Mouse (Mus musculus) neural tube, embryonic 13.5 days (tissue): ENCODE data around the gene Sh3glb1. TPM values are rescaled to one million over a fixed set of nuclear protein-coding genes. Genes with fewer than 3 reads are reported as not detected.

Source experiments
- ATAC-seq: fragments of 200-750 bp; cut with Nextera tagmentation; 2 replicates; pipeline ENCODE4 v1.8.0; 2017; ENCODE audit warnings: low read depth, mild to moderate bottlenecking, moderate TSS enrichment, moderate library complexity
- H3K27ac ChIP-seq: fragments of 300-500 bp; sonication (generic); replicated peaks from 2 replicates; pipeline ENCODE4 v1.5.1; 2015; ENCODE audit warnings: moderate library complexity, mild to moderate bottlenecking, inconsistent platforms
- H3K27me3 ChIP-seq: fragments of 300-500 bp; sonication (generic); 2 replicates; pipeline ENCODE4 v1.6.1; 2015; ENCODE audit warnings: mild to moderate bottlenecking, inconsistent platforms
- H3K36me3 ChIP-seq: fragments of 300-500 bp; sonication (generic); 2 replicates; pipeline ENCODE4 v1.6.1; 2015; ENCODE audit warnings: mild to moderate bottlenecking, inconsistent platforms
- H3K4me1 ChIP-seq: fragments of 300-500 bp; sonication (generic); replicated peaks from 2 replicates; pipeline ENCODE4 v1.6.1; 2015; ENCODE audit warnings: inconsistent platforms
- H3K4me2 ChIP-seq: fragments of 300-500 bp; sonication (generic); 2 replicates; pipeline ENCODE4 v1.6.1; 2015; ENCODE audit warnings: inconsistent platforms, mild to moderate bottlenecking, moderate library complexity
- H3K4me3 ChIP-seq: fragments of 300-500 bp; sonication (generic); 2 replicates; pipeline ENCODE4 v1.5.1; 2015; ENCODE audit warnings: mild to moderate bottlenecking, inconsistent platforms
- H3K9ac ChIP-seq: fragments of 300-500 bp; sonication (generic); 2 replicates; pipeline ENCODE4 v1.6.1; 2015; ENCODE audit warnings: moderate library complexity, mild to moderate bottlenecking, inconsistent platforms
- H3K9me3 ChIP-seq: fragments of 300-500 bp; sonication (generic); 2 replicates; pipeline ENCODE4 v1.6.1; 2016; ENCODE audit warnings: inconsistent platforms
- WGBS: fragments of 180-500 bp; shearing (Covaris S2); methylation state at CpG from one replicate; pipeline ENCODE4 v1.1.7; 2015; 5-methylcytosine and 5-hydroxymethylcytosine counted together
- polyA plus RNA-seq: library from polyadenylated mRNA; unstranded; fragments of >200 nt; fragmentation: Nextera tagmentation; extraction: Ambion mirVana; gene quantifications from 2 replicates; pipeline ENCODE4 v1.2.1, GENCODE M21; 2015

The Sh3glb1 gene
- polyA plus RNA-seq, 1 experiment from 2014 or later = 119 TPM

DNA sequence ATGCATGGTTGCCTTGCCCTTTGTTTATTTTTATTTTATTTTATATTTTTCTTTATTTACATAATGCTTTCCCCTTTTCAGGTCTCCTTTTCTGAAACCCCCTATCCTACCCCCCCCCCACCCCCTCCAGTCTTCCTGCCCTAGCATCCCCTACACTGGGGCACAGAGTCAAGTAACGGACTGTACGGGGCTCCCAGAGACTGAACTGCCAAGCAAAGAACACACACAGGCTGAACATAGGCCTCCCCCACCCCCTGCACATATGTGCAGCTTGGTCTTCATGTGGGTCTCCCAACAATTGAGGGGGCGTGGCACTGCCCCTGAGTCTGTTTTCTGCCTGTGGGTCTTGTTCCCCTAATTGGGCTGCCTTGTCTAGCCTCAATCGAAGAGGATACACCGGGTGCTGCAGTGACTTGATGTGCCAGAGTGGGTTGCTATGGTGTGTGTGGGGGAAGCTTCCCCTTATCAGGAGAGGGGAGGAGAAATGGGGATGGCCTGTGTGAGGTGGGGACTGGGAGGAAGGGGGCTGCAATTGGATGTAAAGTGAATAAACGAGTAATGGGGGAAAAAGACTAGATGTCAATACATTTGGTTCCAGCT lies 8.4 kb downstream of the Sh3glb1 start:
- Histone ChIP-seq H3K4me1 (peaks cover 19% of the 10 kb centered on the region), H3K27ac (no peak overlapping the region), H3K4me3 (no peak overlapping the region), H3K4me2 (no peak overlapping the region), H3K27me3 (no peaks in the 10 kb centered on the region), H3K36me3 (peaks cover 40% of the 10 kb centered on the region), H3K9ac (no peak overlapping the region), H3K9me3 (no peaks in the 10 kb centered on the region)
- ATAC-seq = no peak
- 78% methylated on average over 6 of the region's 6 CpGs for WGBS

- H3K36me3 ChIP-seq = peaks cover 49% of the 10 kb centered on the region
These were observed 11.5 kb downstream of the Sh3glb1 start for GRCm38 (mm10) chr3:144708612-144709011.

DNA sequence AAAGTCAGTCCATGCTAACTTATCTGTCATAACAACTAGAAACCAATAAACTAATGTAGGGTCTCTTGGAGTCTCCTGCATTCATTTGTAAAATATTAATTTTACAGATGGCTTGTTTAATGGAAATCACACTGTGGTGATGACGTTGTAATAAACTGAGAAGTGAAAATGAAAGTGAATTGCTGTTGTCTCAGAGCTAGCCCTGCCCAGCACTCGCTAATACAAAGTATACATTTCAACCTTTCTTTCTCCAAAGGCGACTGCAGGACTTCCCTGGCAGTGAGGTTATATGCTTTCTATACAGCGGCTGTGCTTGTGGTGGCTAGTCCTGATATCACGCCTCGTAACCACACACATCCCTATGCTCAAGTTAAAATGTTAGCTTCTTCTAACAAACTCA lies 16.2 kb downstream of the Sh3glb1 start:
- H3K4me1 ChIP-seq = no peaks in the 10 kb centered on the region
- H3K27me3 ChIP-seq = no peaks in the 10 kb centered on the region
- no peak overlapping the region for H3K27ac ChIP-seq
- no peak overlapping the region for H3K4me3 ChIP-seq
- peaks cover 47% of the 10 kb centered on the region for H3K36me3 ChIP-seq
- 90% methylated on average over 6 of the region's 6 CpGs for WGBS
- H3K4me2 ChIP-seq = no peak overlapping the region
- no peak for ATAC-seq
- H3K9me3 ChIP-seq = no peaks in the 10 kb centered on the region
- H3K9ac ChIP-seq = no peak overlapping the region

More at GRCm38 (mm10) chr3:144708612-144709011, 11.5 kb downstream of the Sh3glb1 start:
- Histone ChIP-seq H3K4me1 (no peaks in the 10 kb centered on the region), H3K27me3 (no peaks in the 10 kb centered on the region), H3K9me3 (no peaks in the 10 kb centered on the region), H3K27ac (no peak overlapping the region), H3K4me2 (no peak overlapping the region), H3K4me3 (no peak overlapping the region), H3K9ac (no peak overlapping the region)
- no peak for ATAC-seq
- WGBS = 93% methylated on average over 5 of the region's 5 CpGs

DNA sequence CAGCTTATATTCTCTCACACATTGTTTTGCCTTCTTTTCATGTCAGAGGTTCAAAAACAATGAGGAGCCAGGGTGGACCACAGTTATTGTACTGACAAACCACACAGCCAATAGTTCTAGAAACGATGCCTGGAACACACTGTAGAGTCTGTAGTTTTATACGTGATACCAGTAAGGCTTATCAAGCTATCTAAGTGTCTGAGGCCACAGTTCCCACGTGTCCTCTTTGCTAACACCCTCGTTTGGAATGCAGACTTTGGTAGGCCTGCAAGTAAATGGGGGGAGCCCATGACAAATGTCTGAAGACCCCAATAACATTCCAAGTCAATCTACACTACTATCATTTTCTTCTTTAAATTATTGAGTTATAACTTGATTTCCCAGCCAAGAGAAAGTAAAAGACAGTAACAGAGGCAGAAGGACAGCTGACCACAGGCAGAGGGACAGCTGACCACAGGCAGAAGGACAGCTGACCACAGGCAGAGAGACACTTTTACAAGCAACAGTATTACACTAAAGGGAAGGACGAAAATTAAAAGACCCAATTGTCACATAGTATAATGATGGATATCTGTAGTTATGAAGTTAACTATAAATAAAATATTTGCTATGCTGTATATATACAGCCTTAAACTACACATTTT lies 21.2 kb downstream of the Sh3glb1 start:
- H3K4me2 ChIP-seq = no peak overlapping the region
- no peak for ATAC-seq
- no peaks in the 10 kb centered on the region for H3K9me3 ChIP-seq
- WGBS = 89% methylated on average over 5 of the region's 5 CpGs
- H3K27ac ChIP-seq = no peak overlapping the region
- no peaks in the 10 kb centered on the region for H3K4me1 ChIP-seq
- H3K9ac ChIP-seq = no peak overlapping the region
- no peaks in the 10 kb centered on the region for H3K27me3 ChIP-seq
- H3K36me3 ChIP-seq = peaks cover 65% of the 10 kb centered on the region
- no peak overlapping the region for H3K4me3 ChIP-seq

- H3K27ac ChIP-seq = no peak overlapping the region
- WGBS = 93% methylated on average over 3 of the region's 3 CpGs
- H3K9ac ChIP-seq = no peak overlapping the region
- H3K9me3 ChIP-seq = no peaks in the 10 kb centered on the region
- no peak for ATAC-seq
- no peak overlapping the region for H3K4me2 ChIP-seq
- H3K27me3 ChIP-seq = no peaks in the 10 kb centered on the region
- H3K4me3 ChIP-seq = no peak overlapping the region
- H3K4me1 ChIP-seq = no peaks in the 10 kb centered on the region
- H3K36me3 ChIP-seq = peaks cover 68% of the 10 kb centered on the region
These were observed 22.2 kb downstream of the Sh3glb1 start for GRCm38 (mm10) chr3:144697942-144698341.

DNA sequence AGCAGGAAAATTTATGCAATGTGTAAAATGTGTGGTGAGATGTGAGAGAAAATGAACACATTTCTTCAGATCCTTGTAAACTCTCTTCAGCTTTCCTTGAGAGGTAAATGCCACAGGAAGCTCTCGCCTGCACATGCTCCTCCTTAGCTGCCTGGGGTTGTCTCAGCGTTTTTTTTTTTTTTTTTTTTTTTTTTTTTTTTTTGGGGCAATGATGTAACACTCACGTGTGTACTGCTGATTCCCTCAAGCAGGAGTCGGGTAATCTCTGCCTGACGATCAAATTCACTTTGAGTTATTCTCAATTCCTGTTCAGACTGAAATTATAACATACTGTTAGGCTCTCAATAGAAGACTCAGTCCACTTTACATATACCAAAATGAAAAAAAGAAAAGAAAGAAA lies 23.0 kb downstream of the Sh3glb1 start:
- H3K36me3 ChIP-seq = peaks cover 71% of the 10 kb centered on the region
- H3K9me3 ChIP-seq = no peaks in the 10 kb centered on the region
- H3K27me3 ChIP-seq = no peaks in the 10 kb centered on the region
- no peaks in the 10 kb centered on the region for H3K4me1 ChIP-seq
- H3K4me3 ChIP-seq = no peak overlapping the region
- WGBS = 77% methylated on average over 5 of the region's 5 CpGs
- no peak overlapping the region for H3K27ac ChIP-seq
- no peak for ATAC-seq
- H3K4me2 ChIP-seq = no peak overlapping the region
- H3K9ac ChIP-seq = no peak overlapping the region

- Histone ChIP-seq H3K4me2 (no peak overlapping the region), H3K4me1 (no peaks in the 10 kb centered on the region), H3K9me3 (no peaks in the 10 kb centered on the region), H3K36me3 (peaks cover 72% of the 10 kb centered on the region), H3K27ac (no peak overlapping the region), H3K9ac (no peak overlapping the region), H3K4me3 (no peak overlapping the region), H3K27me3 (no peaks in the 10 kb centered on the region)
- ATAC-seq = no peak
- 93% methylated on average over 7 of the region's 7 CpGs for WGBS
These were observed 25.2 kb downstream of the Sh3glb1 start for GRCm38 (mm10) chr3:144694941-144695340.

DNA sequence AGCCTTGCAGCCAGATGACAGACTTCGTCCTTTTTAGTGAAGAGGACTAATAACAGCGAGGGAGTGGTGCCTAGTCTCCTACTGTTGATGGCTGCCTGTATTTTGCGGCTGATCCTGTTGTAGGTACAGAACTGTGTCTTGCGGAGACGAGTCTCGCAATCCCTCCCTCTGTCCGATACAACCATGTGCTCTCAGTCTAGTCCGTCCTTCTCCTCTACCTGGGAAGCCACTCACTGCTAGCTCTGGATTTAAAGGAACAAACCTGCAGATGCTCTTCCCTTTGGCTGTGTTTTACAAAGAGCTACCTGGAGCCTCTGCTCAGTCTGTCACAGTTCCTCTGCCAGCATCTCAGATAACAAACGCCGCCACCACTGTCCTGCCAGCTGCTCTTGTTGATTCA lies 26.1 kb downstream of the Sh3glb1 start:
- peaks cover 70% of the 10 kb centered on the region for H3K36me3 ChIP-seq
- H3K27me3 ChIP-seq = no peaks in the 10 kb centered on the region
- 88% methylated on average over 10 of the region's 10 CpGs for WGBS
- no peaks in the 10 kb centered on the region for H3K4me1 ChIP-seq
- no peak overlapping the region for H3K27ac ChIP-seq
- H3K4me2 ChIP-seq = no peak overlapping the region
- H3K9ac ChIP-seq = no peak overlapping the region
- ATAC-seq = no peak
- no peak overlapping the region for H3K4me3 ChIP-seq
- H3K9me3 ChIP-seq = no peaks in the 10 kb centered on the region

GRCm38 (mm10) chr3:144692052-144692451 lies 28.1 kb downstream of the Sh3glb1 start:
- WGBS = 58% methylated on average over 3 of the region's 3 CpGs
- peaks cover 61% of the 10 kb centered on the region for H3K36me3 ChIP-seq
- ATAC-seq = no peak

DNA sequence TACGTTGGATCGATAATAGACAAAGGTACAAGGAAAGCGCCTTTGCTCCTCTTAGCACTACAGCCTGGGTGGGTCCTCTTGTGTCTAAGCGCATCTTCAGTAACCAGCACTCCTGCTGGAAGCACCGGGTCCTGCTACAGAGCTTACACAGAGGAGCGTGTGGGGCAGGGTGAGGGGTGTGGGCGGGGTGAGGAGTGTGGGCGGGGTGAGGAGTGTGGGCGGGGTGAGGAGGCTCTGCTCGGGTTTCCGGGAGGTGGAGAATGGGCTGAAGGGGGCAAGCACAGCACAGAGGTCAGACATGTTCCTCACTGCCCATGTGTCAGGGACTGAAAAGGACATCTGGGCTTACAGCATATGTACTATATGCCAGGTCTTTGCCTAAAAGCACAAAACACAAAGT lies 30.9 kb downstream of the Sh3glb1 start:
- no peaks in the 10 kb centered on the region for H3K9me3 ChIP-seq
- WGBS = 17% methylated on average over 11 of the region's 11 CpGs
- peak; percentile 51; the same call in 1 of the 2 replicates for ATAC-seq
- H3K9ac ChIP-seq = no peak overlapping the region
- no peaks in the 10 kb centered on the region for H3K4me1 ChIP-seq
- peaks cover 47% of the 10 kb centered on the region for H3K36me3 ChIP-seq
- H3K27me3 ChIP-seq = no peaks in the 10 kb centered on the region
- H3K4me2 ChIP-seq = no peak overlapping the region
- H3K4me3 ChIP-seq = no peak overlapping the region
- H3K27ac ChIP-seq = no peak overlapping the region

More at GRCm38 (mm10) chr3:144692052-144692451, 28.1 kb downstream of the Sh3glb1 start:
- no peaks in the 10 kb centered on the region for H3K4me1 ChIP-seq
- no peak overlapping the region for H3K9ac ChIP-seq
- H3K27ac ChIP-seq = no peak overlapping the region
- no peak overlapping the region for H3K4me2 ChIP-seq
- H3K9me3 ChIP-seq = no peaks in the 10 kb centered on the region
- no peaks in the 10 kb centered on the region for H3K27me3 ChIP-seq
- H3K4me3 ChIP-seq = no peak overlapping the region

DNA sequence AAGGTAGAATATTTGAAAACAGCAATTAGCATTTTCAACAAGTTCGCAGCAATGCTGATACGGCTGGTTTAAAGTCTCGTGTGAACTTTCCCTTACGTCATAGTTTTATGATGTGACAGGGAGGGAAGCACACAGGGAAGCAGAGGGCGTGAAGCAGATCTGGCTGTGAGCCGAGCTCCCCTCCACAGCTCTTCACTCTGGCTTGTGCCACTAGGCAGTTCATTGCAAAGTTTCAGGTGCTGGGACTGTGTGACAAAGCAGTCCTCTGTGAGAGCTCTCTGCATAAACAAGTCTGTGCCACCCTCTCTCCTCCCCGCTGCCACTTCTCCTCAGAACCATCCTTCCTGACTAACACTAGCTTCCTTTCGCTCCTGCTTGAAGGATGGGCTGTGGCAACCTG lies 31.9 kb downstream of the Sh3glb1 start:
- peak; percentile 44; the same call in 1 of the 2 replicates for ATAC-seq
- H3K36me3 ChIP-seq = peaks cover 41% of the 10 kb centered on the region
- no peaks in the 10 kb centered on the region for H3K4me1 ChIP-seq
- H3K27me3 ChIP-seq = no peaks in the 10 kb centered on the region
- peak overlapping the region; percentile 45; the same call in 1 of the 2 replicates for H3K9ac ChIP-seq
- H3K4me2 ChIP-seq = no peak overlapping the region
- 78% methylated on average over 8 of the region's 8 CpGs for WGBS
- H3K4me3 ChIP-seq = no peak overlapping the region
- H3K9me3 ChIP-seq = no peaks in the 10 kb centered on the region
- no peak overlapping the region for H3K27ac ChIP-seq

GRCm38 (mm10) chr3:144687618-144688017 lies 32.5 kb downstream of the Sh3glb1 start:
- H3K36me3 ChIP-seq = peaks cover 35% of the 10 kb centered on the region
- no peak overlapping the region for H3K27ac ChIP-seq
- no peak for ATAC-seq
- no peaks in the 10 kb centered on the region for H3K27me3 ChIP-seq
- H3K4me1 ChIP-seq = no peaks in the 10 kb centered on the region
- 90% methylated on average over 9 of the region's 9 CpGs for WGBS
- no peak overlapping the region for H3K9ac ChIP-seq
- H3K9me3 ChIP-seq = no peaks in the 10 kb centered on the region
- H3K4me2 ChIP-seq = no peak overlapping the region
- no peak overlapping the region for H3K4me3 ChIP-seq

GRCm38 (mm10) chr3:144686146-144686545 lies 34.0 kb downstream of the Sh3glb1 start:
- 89% methylated on average over 5 of the region's 5 CpGs for WGBS
- H3K27me3 ChIP-seq = no peaks in the 10 kb centered on the region
- no peak overlapping the region for H3K9ac ChIP-seq
- H3K4me3 ChIP-seq = no peak overlapping the region
- no peaks in the 10 kb centered on the region for H3K9me3 ChIP-seq
- no peak for ATAC-seq
- H3K4me1 ChIP-seq = no peaks in the 10 kb centered on the region
- peaks cover 31% of the 10 kb centered on the region for H3K36me3 ChIP-seq
- no peak overlapping the region for H3K27ac ChIP-seq
- no peak overlapping the region for H3K4me2 ChIP-seq
